Mouse (Mus musculus) intestine, embryonic 16.5 days (tissue): ENCODE data around the gene Evi2a. TPM values are rescaled to one million over a fixed set of nuclear protein-coding genes. Genes with fewer than 3 reads are reported as not detected.

ENCODE experiments used
- ATAC-seq: fragments of 200-750 bp; cut with Nextera tagmentation; 2 replicates; pipeline ENCODE4 v1.8.0; 2017; ENCODE audit warnings: moderate TSS enrichment, moderate library complexity
- H3K27ac ChIP-seq: fragments of 300-500 bp; sonication (generic); 2 replicates; pipeline ENCODE4 v1.5.1; 2014; ENCODE audit warnings: mild to moderate bottlenecking, low read length
- H3K27me3 ChIP-seq: fragments of 300-500 bp; sonication (generic); replicated peaks from 2 replicates; pipeline ENCODE4 v1.6.1; 2014; ENCODE audit warnings: low read length, control low read depth, mixed read lengths; ENCODE audit not compliant: control insufficient read depth, insufficient read depth
- H3K36me3 ChIP-seq: fragments of 300-500 bp; sonication (generic); 2 replicates; pipeline ENCODE4 v1.6.1; 2014; ENCODE audit warnings: low read length, control low read depth; ENCODE audit not compliant: control insufficient read depth, insufficient read depth
- H3K4me1 ChIP-seq: fragments of 300-500 bp; sonication (generic); 2 replicates; pipeline ENCODE4 v1.6.1; 2014; ENCODE audit warnings: low read length, control low read depth, mixed read lengths; ENCODE audit not compliant: control insufficient read depth, insufficient read depth
- H3K4me2 ChIP-seq: fragments of 300-500 bp; sonication (generic); 2 replicates; pipeline ENCODE4 v1.6.1; 2014; ENCODE audit warnings: low read depth, low read length, control low read depth
- H3K4me3 ChIP-seq: fragments of 300-500 bp; sonication (generic); 2 replicates; pipeline ENCODE4 v1.5.1; 2014; ENCODE audit warnings: mild to moderate bottlenecking, low read length
- H3K9ac ChIP-seq: fragments of 300-500 bp; sonication (generic); 2 replicates; pipeline ENCODE4 v1.6.1; 2014; ENCODE audit warnings: low read depth, low read length
- H3K9me3 ChIP-seq: fragments of 300-500 bp; sonication (generic); 2 replicates; pipeline ENCODE4 v1.6.1; 2016; ENCODE audit warnings: low read length, control low read depth; ENCODE audit not compliant: control insufficient read depth
- WGBS: fragments of 180-500 bp; shearing (Covaris S2); extraction: QIAGEN DNeasy Blood & Tissue Kit; methylation state at CpG from one replicate; pipeline ENCODE4 v1.1.7; 2014; 5-methylcytosine and 5-hydroxymethylcytosine counted together
- polyA plus RNA-seq: library from polyadenylated mRNA; unstranded; fragments of >200 nt; fragmentation: Nextera tagmentation; extraction: Ambion mirVana; gene quantifications from 2 replicates; pipeline ENCODE4 v1.2.1, GENCODE M21; 2015

Gene Evi2a
- polyA plus RNA-seq, 1 experiment from 2014 or later: 3.4 TPM

- no peak for ATAC-seq
- no peak overlapping the region for H3K4me2 ChIP-seq
- H3K4me1 ChIP-seq: no peaks in the 10 kb centered on the region
- no peaks in the 10 kb centered on the region for H3K27me3 ChIP-seq
- no peaks in the 10 kb centered on the region for H3K9me3 ChIP-seq
- H3K36me3 ChIP-seq: no peaks in the 10 kb centered on the region; the same call in 1 of the 2 replicates
- no peak overlapping the region for H3K4me3 ChIP-seq
- H3K9ac ChIP-seq: no peak overlapping the region
- no peak overlapping the region for H3K27ac ChIP-seq
- 80% methylated on average over 3 of the region's 3 CpGs for WGBS
These were observed 1.8 kb downstream of the Evi2a start for GRCm38 (mm10) chr11:79528601-79529000.

GRCm38 (mm10) chr11:79527739-79528384, 2.5 kb downstream of the Evi2a start:
- Histone ChIP-seq H3K9me3 (no peaks in the 10 kb centered on the region), H3K36me3 (no peaks in the 10 kb centered on the region; the same call in 1 of the 2 replicates), H3K27me3 (no peaks in the 10 kb centered on the region), H3K27ac (no peak overlapping the region), H3K4me3 (no peak overlapping the region), H3K4me2 (no peak overlapping the region), H3K4me1 (no peaks in the 10 kb centered on the region), H3K9ac (no peak overlapping the region)
- 82% methylated on average over 5 of the region's 5 CpGs for WGBS
- ATAC-seq: no peak

DNA sequence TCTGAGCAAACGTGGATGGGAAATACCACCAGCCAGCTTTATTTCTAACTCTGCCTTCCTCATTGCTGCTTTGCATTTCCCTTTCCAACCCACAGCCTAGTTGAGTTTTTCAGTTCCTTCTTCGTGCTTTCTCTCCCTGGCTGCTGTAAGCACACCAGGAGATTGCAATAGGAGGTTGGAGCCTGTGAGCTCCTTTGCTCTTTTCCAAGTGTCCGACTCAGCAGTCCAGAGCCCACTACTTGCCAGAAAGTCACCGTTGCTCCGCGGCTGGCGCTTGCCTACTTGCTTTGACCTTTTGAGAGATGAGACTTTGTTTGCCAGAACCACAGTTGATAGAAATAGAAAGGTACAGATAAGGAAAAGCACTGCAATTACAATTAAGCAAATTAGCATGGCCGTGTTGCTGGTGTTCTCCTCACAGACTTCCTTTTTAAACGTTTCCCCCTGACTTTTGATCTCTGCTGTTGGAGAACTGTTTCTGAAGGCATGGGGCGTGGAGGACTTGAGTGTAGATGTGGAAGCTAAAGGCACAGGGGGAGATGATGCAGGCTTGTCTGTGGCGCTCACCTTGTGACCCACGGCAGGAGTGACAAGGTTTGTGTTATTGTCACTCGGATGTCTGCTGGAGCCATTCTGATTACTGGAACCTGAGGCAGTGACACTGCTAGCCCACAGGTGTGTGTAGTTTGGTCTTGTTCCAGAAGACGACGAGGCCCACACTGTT, 3.2 kb downstream of the Evi2a start:
- WGBS: 69% methylated on average over 15 of the region's 15 CpGs
- Histone ChIP-seq H3K36me3 (no peaks in the 10 kb centered on the region; the same call in 1 of the 2 replicates), H3K27ac (peak overlapping the region; percentile 41; the same call in 1 of the 2 replicates), H3K9ac (no peak overlapping the region), H3K27me3 (no peaks in the 10 kb centered on the region), H3K4me2 (no peak overlapping the region), H3K4me1 (no peaks in the 10 kb centered on the region), H3K9me3 (no peaks in the 10 kb centered on the region), H3K4me3 (no peak overlapping the region)
- ATAC-seq: no peak

- 84% methylated on average over 3 of the region's 3 CpGs for WGBS
- H3K27ac ChIP-seq: peak overlapping the region; percentile 41; the same call in 1 of the 2 replicates
- H3K9me3 ChIP-seq: no peaks in the 10 kb centered on the region
- no peak overlapping the region for H3K4me3 ChIP-seq
- no peaks in the 10 kb centered on the region for H3K4me1 ChIP-seq
- H3K9ac ChIP-seq: no peak overlapping the region
- no peaks in the 10 kb centered on the region for H3K27me3 ChIP-seq
- no peak overlapping the region for H3K4me2 ChIP-seq
- ATAC-seq: no peak
- no peaks in the 10 kb centered on the region; the same call in 1 of the 2 replicates for H3K36me3 ChIP-seq
These were observed 3.9 kb downstream of the Evi2a start for GRCm38 (mm10) chr11:79526549-79526948.

GRCm38 (mm10) chr11:79524310-79524575, 6.2 kb downstream of the Evi2a start:
- H3K27me3 ChIP-seq: no peaks in the 10 kb centered on the region
- H3K4me3 ChIP-seq: no peak overlapping the region
- 74% methylated on average over 1 of the region's 1 CpGs for WGBS
- no peak for ATAC-seq
- no peaks in the 10 kb centered on the region; the same call in 1 of the 2 replicates for H3K36me3 ChIP-seq
- no peaks in the 10 kb centered on the region for H3K4me1 ChIP-seq
- no peak overlapping the region for H3K9ac ChIP-seq
- no peak overlapping the region for H3K4me2 ChIP-seq
- no peaks in the 10 kb centered on the region for H3K9me3 ChIP-seq
- no peak overlapping the region for H3K27ac ChIP-seq

GRCm38 (mm10) chr11:79523560-79524309, 6.7 kb downstream of the Evi2a start, which contains the start of gene Evi2b:
Gene Evi2b (minus strand): TSS chr11:79523762.
- 69% methylated on average over 10 of the region's 10 CpGs for WGBS
- Histone ChIP-seq H3K4me3 (no peak within 1 kb of the TSS), H3K27me3 (no peaks in the 10 kb centered on the region), H3K36me3 (no peaks in the 10 kb centered on the region; the same call in 1 of the 2 replicates), H3K4me2 (no peak within 1 kb of the TSS), H3K27ac (no peak within 1 kb of the TSS), H3K9ac (no peak within 1 kb of the TSS), H3K4me1 (no peaks in the 10 kb centered on the region), H3K9me3 (no peaks in the 10 kb centered on the region)
- ATAC-seq: no peak

DNA sequence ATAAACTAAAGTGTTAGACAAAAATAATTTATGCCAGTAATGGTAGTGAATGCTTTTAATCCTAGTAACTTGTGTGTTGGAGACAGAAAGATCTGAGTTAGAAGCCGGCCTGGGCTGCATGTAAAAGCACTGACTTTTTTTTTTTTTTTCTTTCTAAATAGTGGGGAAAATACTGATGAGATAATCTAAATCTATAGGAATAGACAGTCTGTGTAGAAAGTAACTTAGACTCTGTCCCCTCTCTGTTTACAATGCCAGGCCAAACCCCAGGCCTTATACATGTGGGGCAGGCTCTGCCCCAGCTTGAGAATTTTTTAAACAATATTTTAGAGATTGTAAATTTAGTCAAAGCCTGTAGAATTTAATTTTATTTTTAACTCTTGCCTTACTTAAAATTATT, 7.5 kb downstream of the Evi2a start:
- Histone ChIP-seq H3K4me1 (no peaks in the 10 kb centered on the region), H3K4me2 (no peak overlapping the region), H3K4me3 (no peak overlapping the region), H3K9ac (no peak overlapping the region), H3K9me3 (no peaks in the 10 kb centered on the region), H3K27ac (no peak overlapping the region), H3K27me3 (no peaks in the 10 kb centered on the region), H3K36me3 (no peaks in the 10 kb centered on the region; the same call in 1 of the 2 replicates)
- 67% methylated on average over 1 of the region's 1 CpGs for WGBS
- no peak for ATAC-seq

- ATAC-seq: no peak
- Histone ChIP-seq H3K4me1 (no peaks in the 10 kb centered on the region), H3K27ac (no peak overlapping the region), H3K9ac (no peak overlapping the region), H3K9me3 (no peaks in the 10 kb centered on the region), H3K27me3 (no peaks in the 10 kb centered on the region), H3K4me3 (no peak overlapping the region), H3K36me3 (no peaks in the 10 kb centered on the region), H3K4me2 (no peak overlapping the region)
These were observed 8.5 kb downstream of the Evi2a start for GRCm38 (mm10) chr11:79521930-79522329.

GRCm38 (mm10) chr11:79520772-79521171, 9.6 kb downstream of the Evi2a start:
- Histone ChIP-seq H3K4me2 (no peak overlapping the region), H3K4me3 (no peak overlapping the region), H3K27ac (no peak overlapping the region), H3K4me1 (no peaks in the 10 kb centered on the region), H3K9ac (no peak overlapping the region), H3K9me3 (no peaks in the 10 kb centered on the region), H3K36me3 (no peaks in the 10 kb centered on the region), H3K27me3 (no peaks in the 10 kb centered on the region)
- ATAC-seq: no peak
